Mouse (Mus musculus): Measurements from ENCODE around the gene Olfr667.

DNA sequence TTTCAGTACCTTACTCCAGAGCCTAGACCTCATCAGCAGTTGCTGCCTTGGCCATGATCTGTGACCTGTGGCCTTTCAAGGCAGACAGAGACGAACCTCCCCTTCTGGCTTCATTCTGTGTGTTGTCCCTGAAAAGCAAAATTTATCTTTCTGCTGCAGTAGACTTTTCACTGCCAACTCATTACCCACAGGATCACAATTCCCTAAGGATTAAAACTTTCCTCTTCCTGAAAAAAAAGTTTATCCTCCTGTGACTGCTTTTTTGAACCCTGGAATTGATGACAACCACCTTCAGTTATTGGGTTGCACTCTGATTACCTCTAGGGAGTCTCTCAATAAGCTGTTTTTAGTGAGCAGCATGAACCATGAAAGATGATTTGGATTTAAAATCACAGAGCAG lies 41.2 kb upstream of the Olfr667 start, which contains the start of gene Olfr670:
- TF ChIP-seq POLR2A (IDR thresholded peaks at IDR 0.05; ENCODE audit: extremely low read depth, insufficient read depth, low read length) (no peak), CTCF (IDR thresholded peaks at IDR 0.05; ENCODE audit: low read depth, low read length) (no peak)
